Mouse (Mus musculus): ENCODE results near the gene H2al2a. TPM values are rescaled to one million over a fixed set of nuclear protein-coding genes. Genes with fewer than 3 reads are reported as not detected.

H2al2a gene
- not detected for polyA plus RNA-seq (2017; shearing (Covaris generic))

DNA sequence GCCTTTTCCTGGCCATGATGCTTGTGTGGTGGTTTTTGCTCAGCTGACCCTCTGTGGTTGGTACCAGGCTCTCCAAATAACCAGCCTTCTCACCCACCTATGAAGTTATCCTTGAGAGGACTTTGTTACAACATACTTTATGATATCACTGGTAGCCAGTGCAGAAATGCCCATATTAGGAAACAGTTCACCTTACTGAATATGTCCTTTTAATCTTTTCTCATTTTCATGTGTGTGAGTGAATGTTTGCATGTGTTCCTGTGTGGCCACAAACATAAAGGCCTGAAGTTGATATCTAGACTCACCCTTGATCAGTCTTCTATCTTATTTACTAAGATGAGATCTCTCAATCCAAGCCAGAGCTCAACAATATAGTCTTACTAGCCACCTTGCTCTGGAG lies at the start of gene H2al2a:
TSS of gene H2al2a (minus strand) at position 101 of the 400 bp plus-strand sequence.

DNA sequence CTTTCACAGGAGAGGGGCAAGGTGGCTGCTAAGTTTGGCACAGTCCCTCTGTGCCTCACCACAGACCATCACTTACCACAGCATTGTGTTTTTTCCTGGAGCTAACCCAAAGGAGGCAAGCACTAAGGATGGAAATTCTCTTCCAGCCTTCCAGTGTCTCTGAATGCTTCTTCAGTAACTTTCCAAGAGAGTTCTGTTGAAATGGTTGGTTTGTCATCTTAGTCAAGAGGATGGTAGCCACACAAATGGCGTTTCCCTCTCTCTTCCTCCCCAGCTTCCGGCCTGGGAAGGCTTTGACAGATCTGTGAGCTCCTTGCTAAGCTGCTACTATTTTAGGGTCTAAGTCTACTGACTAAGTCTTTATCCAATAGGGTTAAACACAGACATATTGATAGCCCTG lies 40.7 kb upstream of the H2al2a start, which contains the start of gene A930004D18Rik:
TSS of gene A930004D18Rik (minus strand) at position 247 of the 400 bp plus-strand sequence.

Other genes starting within 250 kb of the H2al2a start
- not detected for gene A930004D18Rik, start 40.8 kb upstream of the H2al2a start, polyA plus RNA-seq (2017; shearing (Covaris generic))
- not detected for gene Skida1, start 52.1 kb upstream of the H2al2a start, polyA plus RNA-seq (2017; shearing (Covaris generic))
- gene Mllt10, start 58.3 kb upstream of the H2al2a start, polyA plus RNA-seq (2017; shearing (Covaris generic)), result 130 TPM